Mouse (Mus musculus) forebrain, embryonic 11.5 days (tissue): ENCODE data around the gene Wdr63. TPM values are rescaled to one million over a fixed set of nuclear protein-coding genes. Genes with fewer than 3 reads are reported as not detected.

Source experiments
- ATAC-seq: fragments of 200-750 bp; cut with Nextera tagmentation; replicated peaks from 2 replicates; pipeline ENCODE4 v1.8.0; 2017; ENCODE audit warnings: moderate TSS enrichment; ENCODE audit not compliant: low FRiP score
- DNase-seq: peaks from one replicate; pipeline ENCODE4 v3.0.0-alpha.2; 2017; ENCODE audit warnings: low spot score
- H3K27ac ChIP-seq: fragments of 300-500 bp; sonication (generic); 2 replicates; pipeline ENCODE4 v1.5.1; 2014; ENCODE audit warnings: low read depth, low read length
- H3K27me3 ChIP-seq: fragments of 300-500 bp; sonication (generic); 2 replicates; pipeline ENCODE4 v1.6.1; 2014; ENCODE audit warnings: mild to moderate bottlenecking, low read length, mixed read lengths; ENCODE audit not compliant: control insufficient read depth, insufficient read depth
- H3K36me3 ChIP-seq: fragments of 300-500 bp; sonication (generic); 2 replicates; pipeline ENCODE4 v1.6.1; 2014; ENCODE audit warnings: mild to moderate bottlenecking, low read length, moderate library complexity, mixed read lengths; ENCODE audit not compliant: control insufficient read depth, insufficient read depth
- H3K4me1 ChIP-seq: fragments of 300-500 bp; sonication (generic); replicated peaks from 2 replicates; pipeline ENCODE4 v1.6.1; 2014; ENCODE audit warnings: low read length, mixed read lengths; ENCODE audit not compliant: control insufficient read depth, insufficient read depth
- H3K4me2 ChIP-seq: fragments of 300-500 bp; sonication (generic); 2 replicates; pipeline ENCODE4 v1.6.1; 2014; ENCODE audit warnings: low read depth, mild to moderate bottlenecking, low read length, moderate library complexity, mixed read lengths; ENCODE audit not compliant: severe bottlenecking
- H3K4me3 ChIP-seq: fragments of 300-500 bp; sonication (generic); 2 replicates; pipeline ENCODE4 v1.5.1; 2014; ENCODE audit warnings: low read depth, low read length
- H3K9ac ChIP-seq: fragments of 300-500 bp; sonication (generic); 2 replicates; pipeline ENCODE4 v1.6.1; 2014; ENCODE audit warnings: low read length
- H3K9me3 ChIP-seq: fragments of 300-500 bp; sonication (generic); 2 replicates; pipeline ENCODE4 v1.6.1; 2016; ENCODE audit warnings: low read length, mixed read lengths; ENCODE audit not compliant: control insufficient read depth
- WGBS: fragments of 180-500 bp; shearing (Covaris S2); extraction: QIAGEN DNeasy Blood & Tissue Kit; methylation state at CpG from one replicate; pipeline ENCODE4 v1.1.7; 2014; 5-methylcytosine and 5-hydroxymethylcytosine counted together
- polyA plus RNA-seq: library from polyadenylated mRNA; unstranded; fragments of >200 nt; fragmentation: Nextera tagmentation; extraction: Ambion mirVana; gene quantifications from 2 replicates; pipeline ENCODE4 v1.2.1, GENCODE M21; 2014

Gene Wdr63
- polyA plus RNA-seq, 1 experiment from 2014 or later, result 0.09 TPM

DNA sequence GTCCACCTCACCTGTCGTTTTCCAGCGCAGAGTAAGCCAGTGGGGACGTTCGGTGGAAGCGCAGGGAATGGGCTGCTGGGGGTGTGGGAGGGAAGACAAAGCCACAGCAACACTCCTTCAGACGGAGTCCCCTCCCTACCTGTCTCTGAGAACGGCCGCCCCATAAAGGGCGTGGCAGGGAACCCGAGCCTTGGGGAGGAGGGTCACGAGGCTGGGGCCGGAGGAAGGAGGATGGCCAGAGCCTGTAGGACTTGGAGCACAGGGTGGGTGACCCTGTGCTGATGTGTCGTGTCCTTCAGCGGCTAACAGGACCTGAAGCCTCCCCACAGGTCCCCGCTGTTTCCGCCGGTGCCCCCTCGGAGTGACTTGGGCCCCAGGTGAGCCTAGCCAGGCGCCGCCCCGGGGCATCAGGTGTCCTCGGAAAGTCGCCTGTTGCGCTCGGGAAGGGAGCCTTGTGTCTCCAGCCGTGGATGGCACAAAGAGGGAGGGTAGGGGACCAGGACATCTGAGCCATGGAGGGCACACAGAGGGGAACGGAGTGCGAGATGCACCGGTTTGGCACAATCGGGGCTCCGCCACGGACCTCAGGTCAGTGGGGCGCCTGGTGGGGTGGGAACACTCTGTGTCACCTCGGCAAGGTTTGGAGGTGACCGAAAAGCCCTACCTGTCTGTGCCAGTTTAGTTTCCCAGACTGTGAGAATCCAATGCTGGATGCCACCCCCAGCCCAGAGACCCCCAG is 9.5 kb upstream of the Wdr63 start, which contains the start of gene Mcoln3:
Mcoln3 (plus strand) TSS at position 193 of the 739 bp plus-strand sequence.
- H3K4me2 ChIP-seq, result peak within 1 kb of the TSS; percentile 31; the same call in 1 of the 2 replicates
- ATAC-seq (no peak), DNase-seq (no peak)
- peaks cover 15% of the 10 kb centered on the region for H3K27me3 ChIP-seq
- H3K9me3 ChIP-seq, result no peaks in the 10 kb centered on the region
- no peaks in the 10 kb centered on the region for H3K36me3 ChIP-seq
- no peak within 1 kb of the TSS for H3K9ac ChIP-seq
- 0 out of 2 replicates have a peak within 1 kb of the TSS, but pooled peaks have one; percentile 5 for H3K4me3 ChIP-seq
- no peak within 1 kb of the TSS for H3K27ac ChIP-seq
- 9% methylated on average over 34 of the region's 35 CpGs for WGBS
- peaks cover 6% of the 10 kb centered on the region; the same call in 1 of the 2 replicates for H3K4me1 ChIP-seq

DNA sequence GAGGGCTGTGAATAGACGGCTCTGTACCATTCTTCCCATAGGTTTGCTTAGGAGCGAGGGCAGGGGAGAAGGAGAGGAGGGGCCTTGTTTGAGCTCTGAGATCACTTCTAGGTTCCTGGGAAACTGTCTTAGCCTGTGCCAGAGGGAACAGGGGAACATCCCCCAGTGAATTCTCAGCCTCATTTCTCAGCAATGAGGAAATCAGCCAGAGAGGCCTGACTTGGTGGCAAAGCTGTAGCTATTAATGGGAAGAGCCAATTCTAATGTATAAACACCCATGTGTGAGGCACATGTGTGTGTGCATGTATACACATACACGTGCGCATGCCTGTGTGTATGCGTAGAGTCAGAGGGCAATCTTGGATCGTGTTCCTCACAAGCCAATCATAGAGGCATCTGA is 3.0 kb upstream of the Wdr63 start:
- no peaks in the 10 kb centered on the region for H3K27me3 ChIP-seq
- H3K4me3 ChIP-seq, result no peak overlapping the region
- H3K27ac ChIP-seq, result no peak overlapping the region
- no peaks in the 10 kb centered on the region for H3K36me3 ChIP-seq
- H3K4me2 ChIP-seq, result no peak overlapping the region
- no peaks in the 10 kb centered on the region; the same call in 1 of the 2 replicates for H3K9me3 ChIP-seq
- ATAC-seq, result no peak
- H3K9ac ChIP-seq, result no peak overlapping the region
- DNase-seq, result no peak
- no peaks in the 10 kb centered on the region for H3K4me1 ChIP-seq
- 80% methylated on average over 6 of the region's 6 CpGs for WGBS

DNA sequence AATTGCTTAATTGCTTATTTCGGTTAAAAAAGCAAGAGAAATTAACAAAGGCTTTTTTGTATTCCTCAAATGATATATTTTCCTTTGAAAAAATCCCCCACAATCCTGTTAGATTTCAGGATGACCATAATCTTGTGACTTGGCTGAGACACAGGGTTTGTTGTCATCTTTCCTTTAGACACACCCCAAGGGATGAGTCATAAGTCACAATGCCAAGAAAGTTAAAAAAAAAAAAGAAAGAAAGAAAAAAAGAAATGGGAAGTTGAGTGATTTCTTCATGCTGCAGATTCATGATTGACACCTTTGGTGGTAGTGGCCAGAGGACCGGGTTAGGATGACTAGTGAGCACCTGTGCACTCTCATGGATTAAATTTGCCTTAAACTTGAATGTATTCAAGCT is 2.4 kb upstream of the Wdr63 start:
- no peak overlapping the region for H3K4me3 ChIP-seq
- no peak overlapping the region for H3K4me2 ChIP-seq
- DNase-seq (no peak), ATAC-seq (no peak)
- H3K27me3 ChIP-seq, result no peaks in the 10 kb centered on the region
- H3K36me3 ChIP-seq, result no peaks in the 10 kb centered on the region
- 85% methylated on average over 2 of the region's 2 CpGs for WGBS
- H3K27ac ChIP-seq, result no peak overlapping the region
- no peaks in the 10 kb centered on the region; the same call in 1 of the 2 replicates for H3K9me3 ChIP-seq
- no peak overlapping the region for H3K9ac ChIP-seq
- H3K4me1 ChIP-seq, result no peaks in the 10 kb centered on the region

DNA sequence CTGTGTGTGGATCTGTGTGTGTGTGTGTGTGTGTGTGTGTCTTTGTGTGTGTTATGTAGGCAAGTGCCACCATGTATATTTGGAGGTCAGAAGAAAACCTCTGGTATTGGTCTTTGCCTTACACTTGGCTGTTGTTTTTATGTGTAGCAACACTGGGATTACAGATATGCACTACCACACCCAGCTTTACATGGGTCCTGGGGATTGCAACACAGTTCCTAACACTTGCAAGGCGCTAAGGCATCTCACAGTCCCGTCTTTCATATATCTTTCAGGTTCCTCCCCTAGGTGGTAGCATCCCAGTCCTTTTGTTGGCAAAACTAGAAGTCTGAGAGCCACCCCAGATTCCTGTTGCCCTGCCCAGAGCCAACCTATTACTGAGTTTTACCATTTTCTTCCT is 1.0 kb upstream of the Wdr63 start:
- H3K4me3 ChIP-seq, result no peak overlapping the region
- H3K36me3 ChIP-seq, result no peaks in the 10 kb centered on the region
- no peak overlapping the region for H3K9ac ChIP-seq
- no peaks in the 10 kb centered on the region; the same call in 1 of the 2 replicates for H3K9me3 ChIP-seq
- H3K27me3 ChIP-seq, result no peaks in the 10 kb centered on the region
- DNase-seq (no peak), ATAC-seq (no peak)
- no peak overlapping the region for H3K4me2 ChIP-seq
- 69% methylated on average over 2 of the region's 2 CpGs for WGBS
- no peaks in the 10 kb centered on the region for H3K4me1 ChIP-seq
- H3K27ac ChIP-seq, result no peak overlapping the region

DNA sequence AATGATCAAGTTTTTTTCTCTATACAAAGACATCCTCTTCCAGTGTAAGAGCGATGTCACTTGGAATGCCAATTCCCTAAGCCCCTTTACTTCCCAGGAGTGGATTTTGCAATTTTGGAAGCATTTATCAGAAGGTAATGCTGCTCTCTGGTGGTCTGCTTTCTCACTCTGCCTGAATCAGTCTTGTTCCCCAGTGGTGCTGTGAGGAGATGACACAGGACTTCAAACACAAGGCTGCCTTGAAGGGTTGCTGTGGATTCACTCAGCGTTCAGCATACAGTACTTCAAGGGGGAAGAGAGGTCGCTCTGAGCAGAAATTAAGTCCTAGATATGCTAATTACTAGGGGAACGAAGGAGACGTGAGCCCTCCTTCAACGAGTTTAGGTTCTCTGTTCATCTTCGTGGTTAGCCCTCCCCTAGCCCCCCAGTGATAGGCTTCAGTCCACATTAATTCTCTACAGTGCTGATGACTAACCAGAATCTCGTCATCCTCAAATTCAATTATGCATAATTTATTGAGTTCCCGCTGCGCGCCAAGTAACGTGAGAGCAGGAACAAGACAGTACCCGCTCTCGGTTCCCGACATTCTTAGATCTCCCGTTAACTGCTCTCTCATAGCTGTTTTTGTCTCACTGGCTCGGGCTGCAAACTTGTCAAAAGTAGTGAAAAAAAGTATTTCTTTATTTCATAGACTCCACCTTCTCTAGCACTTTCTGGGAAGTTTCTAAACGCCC is 647 bp downstream of the Wdr63 start:
- DNase-seq (no peak), ATAC-seq (peak; percentile 72)
- peak overlapping the region; percentile 37 for H3K9ac ChIP-seq
- no peak overlapping the region for H3K27ac ChIP-seq
- H3K4me2 ChIP-seq, result peak overlapping the region; percentile 70
- WGBS, result 5% methylated on average over 18 of the region's 18 CpGs
- no peaks in the 10 kb centered on the region for H3K4me1 ChIP-seq
- no peaks in the 10 kb centered on the region for H3K36me3 ChIP-seq
- H3K9me3 ChIP-seq, result no peaks in the 10 kb centered on the region; the same call in 1 of the 2 replicates
- no peaks in the 10 kb centered on the region for H3K27me3 ChIP-seq
- peak overlapping the region; percentile 36 for H3K4me3 ChIP-seq

DNA sequence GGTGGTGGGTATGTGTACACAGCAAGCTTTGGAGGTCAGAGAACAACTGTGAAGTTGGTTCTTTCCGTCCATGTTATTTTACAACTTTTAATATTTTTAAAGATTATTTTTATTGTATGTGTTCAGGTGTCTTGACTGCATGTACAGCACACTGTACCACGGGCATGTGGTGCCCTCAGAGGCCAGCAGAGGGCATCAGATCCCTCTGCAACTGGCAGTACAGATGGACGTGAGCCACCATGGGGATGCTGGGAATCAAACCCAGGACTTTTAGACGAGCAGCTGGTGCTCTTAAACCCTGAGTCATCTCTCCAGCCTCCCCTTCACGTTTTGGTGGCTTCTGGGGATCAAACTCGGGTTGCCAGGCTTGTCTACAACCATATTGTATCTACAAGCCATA is 5.9 kb downstream of the Wdr63 start:
- Histone ChIP-seq H3K4me3 (no peak overlapping the region), H3K27ac (no peak overlapping the region), H3K4me1 (no peaks in the 10 kb centered on the region), H3K9ac (no peak overlapping the region), H3K9me3 (no peaks in the 10 kb centered on the region; the same call in 1 of the 2 replicates), H3K36me3 (no peaks in the 10 kb centered on the region), H3K27me3 (no peaks in the 10 kb centered on the region), H3K4me2 (no peak overlapping the region)
- DNase-seq (no peak), ATAC-seq (no peak)
- 64% methylated on average over 6 of the region's 6 CpGs for whole genome bisulfite sequencing

DNA sequence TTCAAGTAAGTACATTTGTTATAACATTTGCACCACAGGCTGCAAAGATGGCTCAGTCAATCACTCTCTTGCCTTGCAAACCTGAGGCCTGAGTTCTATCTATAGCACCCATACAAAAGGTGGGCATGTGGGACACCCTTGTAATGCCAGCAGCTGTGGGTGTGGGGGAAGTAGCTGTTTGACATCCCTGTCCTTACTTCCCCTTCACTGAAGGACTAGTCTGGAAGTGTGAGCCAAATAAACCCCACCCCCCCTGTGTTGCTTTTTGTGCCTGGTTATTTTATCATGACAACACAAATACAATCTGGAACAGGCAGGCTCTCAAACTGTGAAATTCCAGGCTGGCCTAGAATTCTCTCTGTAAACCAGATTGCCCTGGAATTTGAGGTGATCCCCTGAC is 8.0 kb downstream of the Wdr63 start:
- DNase-seq (no peak), ATAC-seq (no peak)
- H3K4me2 ChIP-seq, result no peak overlapping the region
- no peak overlapping the region for H3K27ac ChIP-seq
- no peaks in the 10 kb centered on the region for H3K36me3 ChIP-seq
- no peaks in the 10 kb centered on the region for H3K9me3 ChIP-seq
- H3K4me3 ChIP-seq, result no peak overlapping the region
- H3K4me1 ChIP-seq, result no peaks in the 10 kb centered on the region
- no peaks in the 10 kb centered on the region for H3K27me3 ChIP-seq
- H3K9ac ChIP-seq, result no peak overlapping the region

DNA sequence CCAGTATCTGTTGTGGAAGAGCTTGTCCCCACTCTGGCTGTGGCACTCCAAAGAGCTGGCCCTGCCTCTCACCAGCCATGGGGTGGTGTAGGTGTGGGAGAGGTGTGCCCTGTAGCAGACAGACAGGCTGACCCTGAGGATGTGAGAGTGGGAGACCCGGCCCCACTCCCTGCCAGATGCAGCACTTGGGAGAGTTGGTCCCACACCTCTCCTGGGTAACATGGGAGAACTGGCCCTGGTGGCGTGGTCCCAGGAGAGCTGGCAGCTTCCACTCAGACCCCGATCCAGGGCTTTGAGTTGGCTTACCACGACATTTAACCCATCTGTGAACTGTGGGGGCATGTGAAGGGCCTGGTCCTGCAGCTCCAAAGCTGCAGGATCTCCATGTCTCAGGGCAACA is 10.1 kb downstream of the Wdr63 start:
- DNase-seq, result no peak
- no peaks in the 10 kb centered on the region for H3K36me3 ChIP-seq
- WGBS, result 84% methylated on average over 4 of the region's 4 CpGs
- no peak overlapping the region for H3K9ac ChIP-seq
- ATAC-seq, result no peak
- no peaks in the 10 kb centered on the region for H3K4me1 ChIP-seq
- no peak overlapping the region for H3K4me3 ChIP-seq
- H3K27me3 ChIP-seq, result no peaks in the 10 kb centered on the region
- H3K9me3 ChIP-seq, result no peaks in the 10 kb centered on the region
- H3K4me2 ChIP-seq, result no peak overlapping the region
- H3K27ac ChIP-seq, result no peak overlapping the region
